Mouse (Mus musculus) cerebellum, adult (tissue): ENCODE data around the gene Bfsp1.

Experiments used
- ATAC-seq: cut with Nextera tagmentation; 2 replicates; pipeline ENCODE4 v1.9.2; 2017; ENCODE audit warnings: mild to moderate bottlenecking, moderate library complexity, mixed read lengths; ENCODE audit not compliant: insufficient number of reproducible peaks, low FRiP score, low TSS enrichment

Gene Bfsp1

GRCm38 (mm10) chr2:143806924-143807664 is 55.9 kb downstream of the Bfsp1 start:
- no peak for ATAC-seq

GRCm38 (mm10) chr2:143806140-143806923 is 56.6 kb downstream of the Bfsp1 start:
- ATAC-seq, result 0 out of 2 replicates have a peak, but pooled peaks have one; percentile 3

- ATAC-seq, result no peak
These were observed 61.9 kb downstream of the Bfsp1 start for GRCm38 (mm10) chr2:143801097-143801496.

GRCm38 (mm10) chr2:143796335-143797013 is 66.5 kb downstream of the Bfsp1 start:
- ATAC-seq, result no peak

GRCm38 (mm10) chr2:143795858-143796257 is 67.1 kb downstream of the Bfsp1 start:
- no peak for ATAC-seq

GRCm38 (mm10) chr2:143789911-143790310 is 73.1 kb downstream of the Bfsp1 start:
- ATAC-seq, result peak; percentile 74

- ATAC-seq, result no peak
These were observed 82.7 kb downstream of the Bfsp1 start for GRCm38 (mm10) chr2:143780310-143780709.
